Mouse (Mus musculus): ENCODE measurements around the gene Tradd. TPM values are rescaled to one million over a fixed set of nuclear protein-coding genes. Genes with fewer than 3 reads are reported as not detected.

Tradd gene
- polyA plus RNA-seq, 1 experiment = 7.9 TPM

DNA sequence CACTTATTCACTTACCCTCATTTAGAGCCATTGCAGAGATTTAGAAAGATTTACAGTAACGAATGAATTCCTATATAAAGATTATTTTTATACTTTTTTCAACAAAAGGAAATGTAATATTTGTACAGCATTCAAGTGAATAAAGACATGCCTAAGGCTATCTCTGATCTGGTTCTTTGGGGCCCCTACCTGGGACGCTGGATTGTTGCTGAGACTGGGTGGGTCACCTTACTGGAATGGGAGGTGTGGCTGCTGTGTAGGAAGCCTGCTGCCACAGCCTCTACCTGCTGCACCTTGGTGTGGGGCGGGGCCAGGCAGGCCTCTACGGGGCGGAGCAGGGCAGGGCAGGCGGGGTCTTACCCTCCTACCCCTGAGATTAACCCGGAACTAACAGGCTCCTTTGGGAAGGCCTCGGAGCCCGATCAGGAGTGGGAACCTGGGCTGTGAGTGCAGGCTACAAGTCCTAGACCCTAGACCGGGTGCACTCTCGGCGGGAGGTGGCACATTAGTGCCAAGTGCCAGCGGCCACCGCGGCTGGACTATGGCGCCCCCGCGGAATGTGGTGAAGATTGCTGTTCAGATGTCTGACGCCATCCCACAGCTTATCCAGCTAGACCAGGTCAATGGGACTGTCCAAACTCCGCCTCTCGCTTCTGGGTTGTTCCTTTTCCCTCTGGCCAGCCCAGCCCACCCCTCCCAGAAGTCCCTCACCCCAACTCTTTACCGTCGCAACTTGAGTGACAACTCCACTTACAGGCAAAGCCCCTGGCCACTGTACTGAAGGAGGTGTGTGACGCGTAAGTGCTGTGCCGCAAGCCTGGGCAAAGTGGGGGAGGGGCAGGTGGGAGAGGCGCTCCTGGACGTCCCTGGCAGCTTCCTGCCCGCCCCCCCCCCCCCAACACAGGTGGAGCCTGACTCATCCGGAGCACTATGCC lies 41.1 kb upstream of the Tradd start, which contains the start of gene Elmo3:
TSS of gene Elmo3 (plus strand) at position 391 of the 935 bp plus-strand sequence.
- TF ChIP-seq CTCF (IDR thresholded peaks at IDR 0.05; ENCODE audit: borderline replicate concordance, extremely low read depth, insufficient read depth, insufficient read length) (no peak), POLR2A (IDR thresholded peaks at IDR 0.05; ENCODE audit: borderline replicate concordance, extremely low read depth, insufficient read depth, insufficient read length, poor library complexity, severe bottlenecking) (no peak)
- DNase-seq (ENCODE audit: low read depth) = peak; percentile 40

GRCm38 (mm10) chr8:105304325-105305210 lies 40.2 kb upstream of the Tradd start:
- TF ChIP-seq POLR2A (IDR thresholded peaks at IDR 0.05; ENCODE audit: borderline replicate concordance, extremely low read depth, insufficient read depth, insufficient read length, poor library complexity, severe bottlenecking) (no peak), CTCF (IDR thresholded peaks at IDR 0.05; ENCODE audit: borderline replicate concordance, extremely low read depth, insufficient read depth, insufficient read length) (no peak)
- peak; percentile 38 for DNase-seq (ENCODE audit: low read depth)

- no peak for DNase-seq (ENCODE audit: low read depth)
- no peak for TF ChIP-seq CTCF (IDR thresholded peaks at IDR 0.05; ENCODE audit: borderline replicate concordance, extremely low read depth, insufficient read depth, insufficient read length)
- no peak for TF ChIP-seq POLR2A (IDR thresholded peaks at IDR 0.05; ENCODE audit: borderline replicate concordance, extremely low read depth, insufficient read depth, insufficient read length, poor library complexity, severe bottlenecking)
These were observed 39.5 kb upstream of the Tradd start for GRCm38 (mm10) chr8:105303874-105304273.

GRCm38 (mm10) chr8:105303396-105303795 lies 39.0 kb upstream of the Tradd start:
- TF ChIP-seq CTCF (IDR thresholded peaks at IDR 0.05; ENCODE audit: borderline replicate concordance, extremely low read depth, insufficient read depth, insufficient read length) (no peak), POLR2A (IDR thresholded peaks at IDR 0.05; ENCODE audit: borderline replicate concordance, extremely low read depth, insufficient read depth, insufficient read length, poor library complexity, severe bottlenecking) (no peak)
- DNase-seq (ENCODE audit: low read depth) = no peak

GRCm38 (mm10) chr8:105299962-105300361 lies 35.6 kb upstream of the Tradd start:
- DNase-seq (ENCODE audit: low read depth) = no peak
- no peak for TF ChIP-seq CTCF (IDR thresholded peaks at IDR 0.05; ENCODE audit: borderline replicate concordance, extremely low read depth, insufficient read depth, insufficient read length)
- no peak for TF ChIP-seq POLR2A (IDR thresholded peaks at IDR 0.05; ENCODE audit: borderline replicate concordance, extremely low read depth, insufficient read depth, insufficient read length, poor library complexity, severe bottlenecking)

DNA sequence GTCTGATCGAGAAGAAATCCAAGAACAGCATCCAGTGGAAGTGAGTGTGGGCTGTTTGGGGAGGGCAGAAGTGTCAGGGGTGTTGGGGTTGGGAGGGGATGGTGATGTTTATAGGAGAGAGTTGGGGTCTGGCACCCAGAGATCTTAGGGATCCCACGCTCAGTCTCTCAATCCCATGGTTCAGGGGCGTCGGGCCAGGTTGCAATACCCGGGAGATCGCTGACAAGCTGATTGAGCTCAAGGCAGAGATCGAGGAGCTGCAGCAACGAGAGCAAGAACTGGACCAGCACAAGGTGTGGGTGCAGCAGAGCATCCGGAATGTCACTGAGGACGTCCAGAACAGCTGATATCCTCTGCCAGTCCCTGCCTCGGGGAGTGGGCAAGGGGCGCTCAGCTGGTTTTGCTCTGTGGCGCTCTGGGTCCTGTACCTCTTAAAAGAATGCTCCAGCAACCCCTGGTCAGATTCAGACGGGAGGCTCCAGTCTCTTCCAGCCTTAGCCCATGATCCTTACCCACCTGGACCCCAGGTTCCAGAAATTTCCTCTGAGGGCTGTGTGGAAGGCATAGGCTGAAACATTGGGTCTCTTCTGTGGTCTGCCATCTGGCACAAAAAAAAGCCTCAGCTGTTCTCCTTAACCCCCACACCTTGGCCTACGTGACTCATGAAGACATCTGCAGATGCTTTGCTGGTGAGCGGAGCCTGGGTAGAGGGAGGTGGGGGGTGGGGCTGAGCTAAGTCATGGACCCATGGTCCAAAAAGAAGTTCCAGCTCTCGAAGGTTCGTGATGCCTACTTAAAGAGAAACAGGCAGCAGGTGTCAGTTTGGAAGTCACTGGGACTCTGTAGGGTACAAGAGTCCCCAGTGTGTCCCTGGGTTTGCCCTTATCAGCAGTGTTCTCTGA lies 34.2 kb upstream of the Tradd start:
- no peak for DNase-seq (ENCODE audit: low read depth)
- TF ChIP-seq POLR2A (IDR thresholded peaks at IDR 0.05; ENCODE audit: borderline replicate concordance, extremely low read depth, insufficient read depth, insufficient read length, poor library complexity, severe bottlenecking) = no peak

DNA sequence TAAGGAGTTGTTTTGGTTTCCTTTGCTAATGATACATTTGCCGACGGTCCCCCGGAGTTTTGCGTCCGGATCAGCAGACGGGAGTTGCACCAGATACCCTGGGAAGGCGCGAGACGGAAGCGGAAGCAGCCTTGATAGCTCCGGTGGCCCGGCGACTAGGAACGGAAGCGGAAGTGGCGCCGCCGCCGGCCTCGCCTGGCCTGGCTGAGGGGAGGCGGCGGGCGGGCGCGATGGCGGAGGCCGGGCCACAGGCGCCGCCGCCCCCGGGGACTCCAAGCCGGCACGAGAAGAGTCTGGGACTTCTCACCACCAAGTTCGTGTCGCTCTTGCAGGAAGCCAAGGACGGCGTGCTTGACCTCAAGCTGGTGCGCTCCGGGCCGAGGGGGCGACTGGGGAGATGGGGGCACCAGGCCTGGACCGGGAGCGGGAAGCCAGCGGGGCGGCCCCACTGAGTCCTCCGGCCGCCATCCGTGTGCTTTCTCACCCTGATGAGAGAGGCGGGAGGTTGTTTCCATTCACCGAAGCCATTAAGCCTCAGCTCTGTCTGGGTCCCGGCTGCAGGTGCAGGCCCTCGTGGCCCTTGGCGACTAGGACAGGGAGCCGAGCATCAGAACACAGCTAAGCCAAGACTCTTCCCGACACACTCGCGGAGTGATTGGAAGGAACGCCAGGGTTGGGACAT lies 33.2 kb upstream of the Tradd start, which contains the start of gene E2f4:
TSS of gene E2f4 (plus strand) at position 153 of the 682 bp plus-strand sequence.
- peak; percentile 97 for DNase-seq (ENCODE audit: low read depth)
- TF ChIP-seq CTCF (IDR thresholded peaks at IDR 0.05; ENCODE audit: borderline replicate concordance, extremely low read depth, insufficient read depth, insufficient read length) (no peak), POLR2A (IDR thresholded peaks at IDR 0.05; ENCODE audit: borderline replicate concordance, extremely low read depth, insufficient read depth, insufficient read length, poor library complexity, severe bottlenecking) (peak; percentile 94)

DNA sequence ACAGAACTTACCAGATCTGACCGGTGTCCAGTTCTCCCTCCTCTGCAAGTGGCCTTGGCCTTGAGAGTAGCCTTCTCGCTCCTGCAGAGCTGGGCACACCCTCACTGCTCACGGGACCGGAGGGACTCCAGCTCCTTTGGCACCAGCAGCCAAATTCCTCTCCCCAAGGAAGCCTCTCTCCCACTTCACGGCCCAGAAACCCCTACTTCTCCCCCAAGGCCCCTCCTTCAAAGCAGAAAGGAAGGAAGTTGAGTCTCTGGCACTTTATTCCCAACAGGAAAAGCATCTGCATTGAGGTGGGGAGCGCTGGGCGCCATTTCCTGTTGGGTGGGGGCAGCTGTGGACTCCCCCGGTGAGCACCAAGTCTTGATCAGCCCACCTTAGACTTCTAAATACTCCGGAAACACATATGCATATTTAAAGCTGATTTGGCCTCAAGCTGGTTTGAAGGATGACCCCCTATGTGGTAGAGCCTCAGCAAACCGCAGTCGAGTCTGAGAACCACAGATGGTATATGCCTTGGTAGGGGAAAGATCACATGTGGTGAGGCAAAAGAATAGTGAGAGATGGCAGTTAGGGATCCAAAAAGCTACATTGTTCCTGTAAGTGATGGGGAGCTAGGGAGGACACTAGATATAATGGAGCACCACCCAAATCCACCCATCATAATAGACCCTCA lies 31.6 kb upstream of the Tradd start, which contains the start of gene Exoc3l:
TSS of gene Exoc3l (minus strand) at position 207 of the 679 bp plus-strand sequence.
- no peak for DNase-seq (ENCODE audit: low read depth)

DNA sequence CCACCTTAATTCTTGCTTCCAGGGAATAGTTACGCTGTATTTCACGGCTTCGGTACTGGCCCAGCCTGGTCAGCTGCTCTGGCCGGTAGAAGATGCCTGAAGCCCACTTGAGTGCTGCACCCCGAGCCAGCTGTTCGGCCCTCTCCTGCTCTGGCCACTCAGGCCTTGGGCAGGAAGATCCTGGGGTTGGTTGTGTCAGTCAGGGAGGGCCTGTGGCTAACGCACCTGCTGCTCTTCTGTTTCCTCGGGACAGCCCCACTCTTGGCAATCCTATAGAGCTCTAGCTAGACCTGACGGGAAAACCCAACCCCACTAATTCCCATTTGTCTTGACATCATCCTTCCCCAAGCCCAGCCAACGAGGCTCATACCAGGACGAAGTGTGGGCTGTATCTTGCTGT lies 30.8 kb upstream of the Tradd start:
- TF ChIP-seq CTCF (IDR thresholded peaks at IDR 0.05; ENCODE audit: borderline replicate concordance, extremely low read depth, insufficient read depth, insufficient read length) (no peak), POLR2A (IDR thresholded peaks at IDR 0.05; ENCODE audit: borderline replicate concordance, extremely low read depth, insufficient read depth, insufficient read length, poor library complexity, severe bottlenecking) (no peak)
- no peak for DNase-seq (ENCODE audit: low read depth)

More for the DNA sequence above, 31.6 kb upstream of the Tradd start, which contains the start of gene Exoc3l:
- TF ChIP-seq CTCF (IDR thresholded peaks at IDR 0.05; ENCODE audit: borderline replicate concordance, extremely low read depth, insufficient read depth, insufficient read length) (no peak), POLR2A (IDR thresholded peaks at IDR 0.05; ENCODE audit: borderline replicate concordance, extremely low read depth, insufficient read depth, insufficient read length, poor library complexity, severe bottlenecking) (no peak)
